Mouse (Mus musculus): ENCODE measurements around the gene Gm49366. TPM values are rescaled to one million over a fixed set of nuclear protein-coding genes. Genes with fewer than 3 reads are reported as not detected.
"Not testable (repeated sequence)": the region's sequence is repeated elsewhere in the genome, so short reads cannot be mapped to it uniquely, and the experiment has no call there.

Gm49366 gene
- polyA plus RNA-seq (2012; rRNA removed): not detected in 2 replicates

GRCm38 (mm10) chr12:84038691-84039111, at the start of gene Gm49366:
Gm49366 (plus strand) TSS chr12:84038935.
- H3K36me3 ChIP-seq (ENCODE audit: control insufficient read depth, insufficient read depth, low read length); H3K27me3 ChIP-seq (ENCODE audit: control insufficient read depth, insufficient read depth, low read length); H3K27ac ChIP-seq (ENCODE audit: control insufficient read depth, insufficient read depth, low read depth, low read length); H3K4me1 ChIP-seq (ENCODE audit: control insufficient read depth, insufficient read depth, low read length): not testable (repeated sequence)
- H3K4me3 ChIP-seq (ENCODE audit: control insufficient read depth, low read depth, low read length): peak within 1 kb of the TSS; percentile 61

GRCm38 (mm10) chr12:83989378-83989777, 49.4 kb upstream of the Gm49366 start:
- peaks cover 6% of the 10 kb centered on the region for H3K4me1 ChIP-seq (ENCODE audit: control insufficient read depth, insufficient read depth, low read length)
- H3K27ac ChIP-seq (ENCODE audit: control insufficient read depth, insufficient read depth, low read depth, low read length): no peak overlapping the region
- no peak for TF ChIP-seq POLR2A (IDR thresholded peaks at IDR 0.05; ENCODE audit: control insufficient read depth, low read depth, low read length)
- TF ChIP-seq CTCF (IDR thresholded peaks at IDR 0.05; ENCODE audit: control insufficient read depth, insufficient read depth, insufficient replicate concordance, low read depth, low read length): no peak
- no peak overlapping the region for H3K4me3 ChIP-seq (ENCODE audit: control insufficient read depth, low read depth, low read length)
- H3K36me3 ChIP-seq (ENCODE audit: control insufficient read depth, insufficient read depth, low read length): no peaks in the 10 kb centered on the region
- no peaks in the 10 kb centered on the region for H3K27me3 ChIP-seq (ENCODE audit: control insufficient read depth, insufficient read depth, low read length)

- TF ChIP-seq CTCF (IDR thresholded peaks at IDR 0.05; ENCODE audit: control insufficient read depth, insufficient read depth, insufficient replicate concordance, low read depth, low read length): no peak
- no peak for TF ChIP-seq POLR2A (IDR thresholded peaks at IDR 0.05; ENCODE audit: control insufficient read depth, low read depth, low read length)
- H3K36me3 ChIP-seq (ENCODE audit: control insufficient read depth, insufficient read depth, low read length): no peaks in the 10 kb centered on the region
- no peaks in the 10 kb centered on the region for H3K4me1 ChIP-seq (ENCODE audit: control insufficient read depth, insufficient read depth, low read length)
- H3K4me3 ChIP-seq (ENCODE audit: control insufficient read depth, low read depth, low read length): no peak overlapping the region
- H3K27ac ChIP-seq (ENCODE audit: control insufficient read depth, insufficient read depth, low read depth, low read length): no peak overlapping the region
- no peaks in the 10 kb centered on the region for H3K27me3 ChIP-seq (ENCODE audit: control insufficient read depth, insufficient read depth, low read length)
Observed at GRCm38 (mm10) chr12:83997221-83997620, 41.5 kb upstream of the Gm49366 start.

- no peaks in the 10 kb centered on the region for H3K36me3 ChIP-seq (ENCODE audit: control insufficient read depth, insufficient read depth, low read length)
- no peaks in the 10 kb centered on the region for H3K27me3 ChIP-seq (ENCODE audit: control insufficient read depth, insufficient read depth, low read length)
- H3K27ac ChIP-seq (ENCODE audit: control insufficient read depth, insufficient read depth, low read depth, low read length): no peak overlapping the region
- H3K4me1 ChIP-seq (ENCODE audit: control insufficient read depth, insufficient read depth, low read length): no peaks in the 10 kb centered on the region
- no peak overlapping the region for H3K4me3 ChIP-seq (ENCODE audit: control insufficient read depth, low read depth, low read length)
- TF ChIP-seq POLR2A (IDR thresholded peaks at IDR 0.05; ENCODE audit: control insufficient read depth, low read depth, low read length) (no peak), CTCF (IDR thresholded peaks at IDR 0.05; ENCODE audit: control insufficient read depth, insufficient read depth, insufficient replicate concordance, low read depth, low read length) (no peak)
Observed at GRCm38 (mm10) chr12:83998341-83999107, 40.2 kb upstream of the Gm49366 start.

GRCm38 (mm10) chr12:83999237-83999636, 39.5 kb upstream of the Gm49366 start:
- not testable (repeated sequence) for H3K27ac ChIP-seq (ENCODE audit: control insufficient read depth, insufficient read depth, low read depth, low read length); H3K4me3 ChIP-seq (ENCODE audit: control insufficient read depth, low read depth, low read length); H3K27me3 ChIP-seq (ENCODE audit: control insufficient read depth, insufficient read depth, low read length)

GRCm38 (mm10) chr12:84000418-84000817, 38.3 kb upstream of the Gm49366 start:
- TF ChIP-seq CTCF (IDR thresholded peaks at IDR 0.05; ENCODE audit: control insufficient read depth, insufficient read depth, insufficient replicate concordance, low read depth, low read length) (no peak), POLR2A (IDR thresholded peaks at IDR 0.05; ENCODE audit: control insufficient read depth, low read depth, low read length) (no peak)
- Histone ChIP-seq H3K36me3 (ENCODE audit: control insufficient read depth, insufficient read depth, low read length) (no peaks in the 10 kb centered on the region), H3K4me1 (ENCODE audit: control insufficient read depth, insufficient read depth, low read length) (no peaks in the 10 kb centered on the region), H3K27ac (ENCODE audit: control insufficient read depth, insufficient read depth, low read depth, low read length) (no peak overlapping the region), H3K27me3 (ENCODE audit: control insufficient read depth, insufficient read depth, low read length) (no peaks in the 10 kb centered on the region), H3K4me3 (ENCODE audit: control insufficient read depth, low read depth, low read length) (no peak overlapping the region)

More at GRCm38 (mm10) chr12:83999237-83999636, 39.5 kb upstream of the Gm49366 start:
- H3K4me1 ChIP-seq (ENCODE audit: control insufficient read depth, insufficient read depth, low read length); H3K36me3 ChIP-seq (ENCODE audit: control insufficient read depth, insufficient read depth, low read length): not testable (repeated sequence)

- no peaks in the 10 kb centered on the region for H3K36me3 ChIP-seq (ENCODE audit: control insufficient read depth, insufficient read depth, low read length)
- H3K4me1 ChIP-seq (ENCODE audit: control insufficient read depth, insufficient read depth, low read length): no peaks in the 10 kb centered on the region
- H3K4me3 ChIP-seq (ENCODE audit: control insufficient read depth, low read depth, low read length): no peak overlapping the region
- no peak overlapping the region for H3K27ac ChIP-seq (ENCODE audit: control insufficient read depth, insufficient read depth, low read depth, low read length)
- H3K27me3 ChIP-seq (ENCODE audit: control insufficient read depth, insufficient read depth, low read length): no peaks in the 10 kb centered on the region
- TF ChIP-seq POLR2A (IDR thresholded peaks at IDR 0.05; ENCODE audit: control insufficient read depth, low read depth, low read length) (no peak), CTCF (IDR thresholded peaks at IDR 0.05; ENCODE audit: control insufficient read depth, insufficient read depth, insufficient replicate concordance, low read depth, low read length) (no peak)
Observed at GRCm38 (mm10) chr12:84003866-84004265, 34.9 kb upstream of the Gm49366 start.

GRCm38 (mm10) chr12:84008251-84008650, 30.5 kb upstream of the Gm49366 start:
- Histone ChIP-seq H3K4me3 (ENCODE audit: control insufficient read depth, low read depth, low read length) (no peak overlapping the region), H3K27ac (ENCODE audit: control insufficient read depth, insufficient read depth, low read depth, low read length) (no peak overlapping the region), H3K27me3 (ENCODE audit: control insufficient read depth, insufficient read depth, low read length) (no peaks in the 10 kb centered on the region), H3K36me3 (ENCODE audit: control insufficient read depth, insufficient read depth, low read length) (no peaks in the 10 kb centered on the region), H3K4me1 (ENCODE audit: control insufficient read depth, insufficient read depth, low read length) (peaks cover 2% of the 10 kb centered on the region)
- TF ChIP-seq CTCF (IDR thresholded peaks at IDR 0.05; ENCODE audit: control insufficient read depth, insufficient read depth, insufficient replicate concordance, low read depth, low read length) (no peak), POLR2A (IDR thresholded peaks at IDR 0.05; ENCODE audit: control insufficient read depth, low read depth, low read length) (no peak)
